Comparison of ENCODE assay signal across 22 mouse cellular contexts in genomic region chr11:106544133-106544532, GRCm38 (mm10). TPM values are rescaled to one million over a fixed set of nuclear protein-coding genes. Genes with fewer than 3 reads are reported as not detected.
A peak's percentile ranks its signal among the peaks of the same experiment; 100 is the strongest.
DNase-seq lines count a peak whose midpoint lies in the region; ATAC-seq and TF ChIP-seq lines count a peak whose summit lies in the region.
"Had no signal": no experiment of that assay in that cellular context is flagged by ENCODE, and none has a peak within 500 bp of the region (broad histone marks: within the 10 kb centered on the region; RNA-seq: fewer than 3 reads in every experiment).

No protein-coding gene starts in this region.

- no peak overlapping the region; the same call in 1 of the 2 replicates for H3K27ac ChIP-seq in midbrain, embryonic 14.5 days (replicated peaks; ENCODE audit: low read depth, low read length)
- H3K27ac ChIP-seq in midbrain, postnatal 0 days (ENCODE audit: low read depth, low read length) = no peak overlapping the region
- H3K27ac ChIP-seq in limb, embryonic 12.5 days = no peak overlapping the region; the same call in 1 of the 2 replicates
- H3K27ac ChIP-seq: embryonic facial prominence, embryonic 15.5 days; gastrocnemius, adult 2 months; kidney, postnatal 0 days; midbrain, embryonic 10.5 days; neural tube, embryonic 12.5 days had no signal

- no peak for ATAC-seq in CD4-positive, CD25-positive, alpha-beta regulatory T cell, adult 4 months
- ATAC-seq in midbrain, embryonic 14.5 days (ENCODE audit: low FRiP score, low TSS enrichment) = no peak
- ATAC-seq in midbrain, postnatal 0 days (ENCODE audit: low FRiP score) = no peak
- ATAC-seq in limb, embryonic 12.5 days (ENCODE audit: insufficient number of reproducible peaks, insufficient read depth, low FRiP score, low TSS enrichment, low read depth) = no peak
- ATAC-seq: forebrain, embryonic 14.5 days; liver, postnatal 0 days had no signal

- no peak overlapping the region for H3K9ac ChIP-seq in midbrain, embryonic 14.5 days (replicated peaks; ENCODE audit: low read length)
- no peak overlapping the region for H3K9ac ChIP-seq in midbrain, postnatal 0 days (replicated peaks; ENCODE audit: low read length, poor library complexity, severe bottlenecking)
- 0 out of 2 replicates have a peak overlapping the region, but pooled peaks have one; percentile 23 for H3K9ac ChIP-seq in limb, embryonic 12.5 days (replicated peaks)
- H3K9ac ChIP-seq: embryonic facial prominence, embryonic 15.5 days; liver, postnatal 0 days; neural tube, embryonic 12.5 days had no signal

- 0 out of 2 replicates have a peak, but pooled peaks cover 3% of the 10 kb centered on the region for H3K4me1 ChIP-seq in midbrain, embryonic 14.5 days (ENCODE audit: control insufficient read depth, insufficient read depth, low read length)
- H3K4me1 ChIP-seq in midbrain, postnatal 0 days (ENCODE audit: insufficient read depth, low read length) = no peaks in the 10 kb centered on the region
- H3K4me1 ChIP-seq in limb, embryonic 12.5 days (replicated peaks) = peaks cover 20% of the 10 kb centered on the region
- H3K4me1 ChIP-seq: midbrain, embryonic 10.5 days; neural tube, embryonic 12.5 days had no signal

- H3K9me3 ChIP-seq in midbrain, embryonic 14.5 days (ENCODE audit: control insufficient read depth, low read length) = no peaks in the 10 kb centered on the region
- H3K9me3 ChIP-seq in midbrain, postnatal 0 days (ENCODE audit: low read length) = no peaks in the 10 kb centered on the region
- no peaks in the 10 kb centered on the region for H3K9me3 ChIP-seq in limb, embryonic 12.5 days
- H3K9me3 ChIP-seq: embryonic facial prominence, embryonic 15.5 days; midbrain, embryonic 10.5 days; neural tube, embryonic 12.5 days had no signal

- TF ChIP-seq CTCF in midbrain, postnatal 0 days (IDR thresholded peaks at IDR 0.05) = no peak

- H3K36me3 ChIP-seq in midbrain, embryonic 14.5 days (ENCODE audit: control insufficient read depth, insufficient read depth, low read length) = peaks cover 37% of the 10 kb centered on the region
- H3K36me3 ChIP-seq in midbrain, postnatal 0 days (ENCODE audit: insufficient read depth, low read length) = peaks cover 36% of the 10 kb centered on the region
- peaks cover 41% of the 10 kb centered on the region for H3K36me3 ChIP-seq in limb, embryonic 12.5 days
- H3K36me3 ChIP-seq in splenic B cell, adult 2 months (ENCODE audit: control insufficient read depth, insufficient read depth, low read length, poor library complexity, severe bottlenecking) = no peaks in the 10 kb centered on the region

- no peak overlapping the region for H3K4me2 ChIP-seq in midbrain, embryonic 14.5 days (ENCODE audit: low read length)
- no peak overlapping the region for H3K4me2 ChIP-seq in midbrain, postnatal 0 days (ENCODE audit: low read depth, low read length, poor library complexity, severe bottlenecking)
- no peak overlapping the region for H3K4me2 ChIP-seq in limb, embryonic 12.5 days
- H3K4me2 ChIP-seq: embryonic facial prominence, embryonic 15.5 days; liver, embryonic 11.5 days; neural tube, embryonic 12.5 days had no signal

- no peaks in the 10 kb centered on the region for H3K27me3 ChIP-seq in midbrain, embryonic 14.5 days (ENCODE audit: control insufficient read depth, insufficient read depth, low read length)
- no peaks in the 10 kb centered on the region for H3K27me3 ChIP-seq in midbrain, postnatal 0 days (ENCODE audit: insufficient read depth, low read length)
- H3K27me3 ChIP-seq in limb, embryonic 12.5 days = no peaks in the 10 kb centered on the region
- H3K27me3 ChIP-seq in splenic B cell, adult 2 months (ENCODE audit: control insufficient read depth, insufficient read depth, low read length, poor library complexity, severe bottlenecking) = no peaks in the 10 kb centered on the region
- H3K27me3 ChIP-seq: embryonic facial prominence, embryonic 15.5 days; neural tube, embryonic 12.5 days had no signal

- peak; percentile 45 for DNase-seq in CD4-positive, CD25-positive, alpha-beta regulatory T cell, adult 2 months (ENCODE audit: low read depth, low spot score)
- peak; percentile 35 for DNase-seq in midbrain, embryonic 14.5 days
- no peak for DNase-seq in midbrain, postnatal 0 days (ENCODE audit: low spot score)
- DNase-seq in splenic B cell, adult 2 months (ENCODE audit: low read depth, low spot score) = peak; percentile 65
- DNase-seq in left cerebral cortex, adult 11 months (ENCODE audit: low spot score) = no peak
- no peak for DNase-seq in layer of hippocampus, postnatal 14 days (ENCODE audit: low spot score in 2 of 2)
- DNase-seq: cerebellum, adult 18-20 months; cerebellum, postnatal 25 days; gastrocnemius, adult 2 months; kidney, adult 2 months; layer of hippocampus, adult 9-11 months; left cerebral cortex, postnatal 4 days; liver, postnatal 0 days; lung, postnatal 10 days had no signal

- 73% methylated on average over 11 of the region's 11 CpGs for WGBS in midbrain, embryonic 14.5 days
- 74% methylated on average over 11 of the region's 11 CpGs for WGBS in midbrain, postnatal 0 days
- WGBS in limb, embryonic 12.5 days = 76% methylated on average over 11 of the region's 11 CpGs

- H3K4me3 ChIP-seq in midbrain, embryonic 14.5 days (replicated peaks; ENCODE audit: low read depth, low read length) = no peak overlapping the region
- no peak overlapping the region for H3K4me3 ChIP-seq in midbrain, postnatal 0 days (ENCODE audit: low read depth, low read length)
- H3K4me3 ChIP-seq in limb, embryonic 12.5 days (replicated peaks) = no peak overlapping the region
- H3K4me3 ChIP-seq: embryonic facial prominence, embryonic 15.5 days; gastrocnemius, adult 2 months; midbrain, embryonic 10.5 days; neural tube, embryonic 12.5 days had no signal

RNA-seq across cellular contexts. Expression of gene Ern1, which starts 56.5 kb away (rescaled TPM):
- 1 to 10 TPM; 1.3 to 2.3 TPM for polyA plus RNA-seq in CD4-positive, CD25-positive, alpha-beta regulatory T cell, adult 4 months (2017; shearing (Covaris generic))
- polyA plus RNA-seq in midbrain, embryonic 14.5 days (2014; fragmentation: Nextera tagmentation; extraction: Ambion mirVana) = 5.5 and 6.6 TPM in 2 replicates
- 10.1 and 10.3 TPM in 2 replicates for total RNA-seq in midbrain, postnatal 0 days (2014; rRNA removed)
- 2.2 and 3.7 TPM in 2 replicates for polyA plus RNA-seq in midbrain, postnatal 0 days (2015; fragmentation: Nextera tagmentation; extraction: Ambion mirVana)
- polyA plus RNA-seq in limb, embryonic 12.5 days (2016; fragmentation: Nextera tagmentation; extraction: Ambion mirVana) = 7.9 and 8.3 TPM in 2 replicates
- 10 to 100 TPM in 1 of 2 experiments, 1 to 10 TPM in 1; 9.2 to 10.2 TPM for total RNA-seq in layer of hippocampus, postnatal 14 days (2021)

Comparison
In these comparisons a context has a peak if more than half of its experiments do, and no peak if none do; other contexts are left out.
1. DNase-seq: peak in CD4-positive, CD25-positive, alpha-beta regulatory T cell, adult 2 months (single experiment), midbrain, embryonic 14.5 days (single experiment) and splenic B cell, adult 2 months (single experiment); none in midbrain, postnatal 0 days (single experiment), left cerebral cortex, adult 11 months (single experiment) and layer of hippocampus, postnatal 14 days (0 of 2).